Mouse (Mus musculus) heart, embryonic 10.5 days (tissue): Measurements from ENCODE around the gene 4930502E18Rik. TPM values are rescaled to one million over a fixed set of nuclear protein-coding genes. Genes with fewer than 3 reads are reported as not detected.
"Not testable (repeated sequence)": the region's sequence is repeated elsewhere in the genome, so short reads cannot be mapped to it uniquely, and the experiment has no call there.

Source experiments
- DNase-seq: peaks from one replicate; pipeline ENCODE4 v3.0.0-alpha.2; 2017; ENCODE audit warnings: low spot score
- H3K27ac ChIP-seq: fragments of 300-500 bp; sonication (generic); 2 replicates; pipeline ENCODE4 v1.5.1; 2016; ENCODE audit warnings: mild to moderate bottlenecking
- H3K27me3 ChIP-seq: fragments of 300-500 bp; sonication (generic); 2 replicates; pipeline ENCODE4 v1.6.1; 2016; ENCODE audit warnings: mild to moderate bottlenecking; ENCODE audit not compliant: poor library complexity, insufficient read depth, severe bottlenecking
- H3K36me3 ChIP-seq: fragments of 300-500 bp; sonication (generic); 2 replicates; pipeline ENCODE4 v1.6.1; 2016; ENCODE audit warnings: mild to moderate bottlenecking, moderate library complexity
- H3K4me1 ChIP-seq: fragments of 300-500 bp; sonication (generic); 2 replicates; pipeline ENCODE4 v1.6.1; 2016; ENCODE audit warnings: mild to moderate bottlenecking
- H3K4me3 ChIP-seq: fragments of 300-500 bp; sonication (generic); 2 replicates; pipeline ENCODE4 v1.5.1; 2016; ENCODE audit warnings: mild to moderate bottlenecking, moderate library complexity
- H3K9me3 ChIP-seq: fragments of 300-500 bp; sonication (generic); 2 replicates; pipeline ENCODE4 v1.6.1; 2016; ENCODE audit warnings: mild to moderate bottlenecking, moderate library complexity
- WGBS: fragments of 180-500 bp; shearing (Covaris S2); methylation state at CpG from one replicate; pipeline ENCODE4 v1.1.7; 2016; 5-methylcytosine and 5-hydroxymethylcytosine counted together
- polyA plus RNA-seq: library from polyadenylated mRNA; unstranded; fragments of >200 nt; fragmentation: Nextera tagmentation; extraction: Ambion mirVana; gene quantifications from 2 replicates; pipeline ENCODE4 v1.2.1, GENCODE M21; 2016

Gene 4930502E18Rik
- 0.48 and 0.80 TPM in 2 replicates for polyA plus RNA-seq

- 74% methylated on average over 11 of the region's 11 CpGs for WGBS
- no peaks in the 10 kb centered on the region for H3K9me3 ChIP-seq
- H3K4me1 ChIP-seq, result no peaks in the 10 kb centered on the region
- H3K27ac ChIP-seq, result no peak within 1 kb of the TSS
- no peak for DNase-seq
- H3K36me3 ChIP-seq, result no peaks in the 10 kb centered on the region
- no peaks in the 10 kb centered on the region for H3K27me3 ChIP-seq
- H3K4me3 ChIP-seq, result no peak within 1 kb of the TSS
Observed at GRCm38 (mm10) chrX:53724596-53724995, at the start of gene 4930502E18Rik. TSS of gene 4930502E18Rik (plus strand) at chrX:53724826.

GRCm38 (mm10) chrX:53676943-53677342 is 47.7 kb upstream of the 4930502E18Rik start:
- 22% methylated on average over 2 of the region's 2 CpGs for WGBS
- not testable (repeated sequence) for DNase-seq, H3K4me3 ChIP-seq

GRCm38 (mm10) chrX:53682650-53683049 is 42.0 kb upstream of the 4930502E18Rik start:
- H3K4me1 ChIP-seq, H3K4me3 ChIP-seq, H3K27ac ChIP-seq, H3K27me3 ChIP-seq, DNase-seq, H3K36me3 ChIP-seq, H3K9me3 ChIP-seq: not testable (repeated sequence)
- 52% methylated on average over 2 of the region's 3 CpGs for WGBS

More at GRCm38 (mm10) chrX:53676943-53677342, 47.7 kb upstream of the 4930502E18Rik start:
- not testable (repeated sequence) for H3K9me3 ChIP-seq, H3K36me3 ChIP-seq, H3K27ac ChIP-seq, H3K4me1 ChIP-seq, H3K27me3 ChIP-seq

- not testable (repeated sequence) for H3K4me3 ChIP-seq, H3K9me3 ChIP-seq, DNase-seq, H3K4me1 ChIP-seq, H3K36me3 ChIP-seq, H3K27me3 ChIP-seq, H3K27ac ChIP-seq
- WGBS, result 70% methylated on average over 2 of the region's 4 CpGs
Observed at GRCm38 (mm10) chrX:53684676-53685075, 40.0 kb upstream of the 4930502E18Rik start.

- H3K36me3 ChIP-seq, result no peaks in the 10 kb centered on the region
- no peaks in the 10 kb centered on the region for H3K4me1 ChIP-seq
- no peaks in the 10 kb centered on the region for H3K9me3 ChIP-seq
- no peaks in the 10 kb centered on the region for H3K27me3 ChIP-seq
- DNase-seq, result no peak
- WGBS, result 40% methylated on average over 2 of the region's 2 CpGs
- no peak overlapping the region for H3K4me3 ChIP-seq
- H3K27ac ChIP-seq, result no peak overlapping the region
Observed at GRCm38 (mm10) chrX:53692065-53692464, 32.6 kb upstream of the 4930502E18Rik start.

GRCm38 (mm10) chrX:53693141-53693540 is 31.5 kb upstream of the 4930502E18Rik start:
- H3K36me3 ChIP-seq, result no peaks in the 10 kb centered on the region
- no peak overlapping the region for H3K4me3 ChIP-seq
- H3K27ac ChIP-seq, result no peak overlapping the region
- WGBS, result 64% methylated on average over 2 of the region's 2 CpGs
- no peaks in the 10 kb centered on the region for H3K4me1 ChIP-seq
- H3K9me3 ChIP-seq, result no peaks in the 10 kb centered on the region
- no peaks in the 10 kb centered on the region for H3K27me3 ChIP-seq
- DNase-seq, result no peak

GRCm38 (mm10) chrX:53694008-53694777 is 30.4 kb upstream of the 4930502E18Rik start:
- Histone ChIP-seq H3K4me1 (no peaks in the 10 kb centered on the region), H3K4me3 (no peak overlapping the region), H3K27me3 (no peaks in the 10 kb centered on the region), H3K36me3 (no peaks in the 10 kb centered on the region), H3K9me3 (no peaks in the 10 kb centered on the region), H3K27ac (no peak overlapping the region)
- 76% methylated on average over 9 of the region's 9 CpGs for WGBS
- no peak for DNase-seq

- 83% methylated on average over 2 of the region's 2 CpGs for WGBS
- Histone ChIP-seq H3K4me1 (no peaks in the 10 kb centered on the region), H3K36me3 (no peaks in the 10 kb centered on the region), H3K4me3 (no peak overlapping the region), H3K27me3 (no peaks in the 10 kb centered on the region), H3K27ac (no peak overlapping the region), H3K9me3 (no peaks in the 10 kb centered on the region)
- DNase-seq, result no peak
Observed at GRCm38 (mm10) chrX:53699225-53699624, 25.4 kb upstream of the 4930502E18Rik start.

GRCm38 (mm10) chrX:53702673-53703072 is 22.0 kb upstream of the 4930502E18Rik start:
- H3K4me1 ChIP-seq, result no peaks in the 10 kb centered on the region
- WGBS, result 63% methylated on average over 3 of the region's 3 CpGs
- H3K9me3 ChIP-seq, result no peaks in the 10 kb centered on the region
- H3K27me3 ChIP-seq, result no peaks in the 10 kb centered on the region
- H3K36me3 ChIP-seq, result no peaks in the 10 kb centered on the region
- no peak for DNase-seq
- H3K27ac ChIP-seq, result no peak overlapping the region
- H3K4me3 ChIP-seq, result no peak overlapping the region

GRCm38 (mm10) chrX:53715942-53716322 is 8.7 kb upstream of the 4930502E18Rik start:
- DNase-seq, result no peak
- no peaks in the 10 kb centered on the region for H3K4me1 ChIP-seq
- H3K36me3 ChIP-seq, result no peaks in the 10 kb centered on the region
- peak overlapping the region; percentile 64; the same call in 1 of the 2 replicates for H3K27ac ChIP-seq
- peak overlapping the region; percentile 47 for H3K4me3 ChIP-seq
- no peaks in the 10 kb centered on the region for H3K27me3 ChIP-seq
- no peaks in the 10 kb centered on the region for H3K9me3 ChIP-seq
- WGBS, result 23% methylated on average over 2 of the region's 2 CpGs

GRCm38 (mm10) chrX:53716323-53717182 is 8.1 kb upstream of the 4930502E18Rik start:
- peak overlapping the region; percentile 64; the same call in 1 of the 2 replicates for H3K27ac ChIP-seq

GRCm38 (mm10) chrX:53728967-53729366 is 4.3 kb downstream of the 4930502E18Rik start:
- H3K4me3 ChIP-seq, result no peak overlapping the region
- no peaks in the 10 kb centered on the region for H3K27me3 ChIP-seq
- DNase-seq, result no peak
- 80% methylated on average over 2 of the region's 2 CpGs for WGBS
- no peaks in the 10 kb centered on the region for H3K4me1 ChIP-seq
- no peaks in the 10 kb centered on the region for H3K36me3 ChIP-seq
- no peaks in the 10 kb centered on the region for H3K9me3 ChIP-seq
- no peak overlapping the region for H3K27ac ChIP-seq

More at GRCm38 (mm10) chrX:53716323-53717182, 8.1 kb upstream of the 4930502E18Rik start:
- Histone ChIP-seq H3K4me3 (peak overlapping the region; percentile 47), H3K9me3 (no peaks in the 10 kb centered on the region), H3K36me3 (no peaks in the 10 kb centered on the region), H3K27me3 (no peaks in the 10 kb centered on the region), H3K4me1 (no peaks in the 10 kb centered on the region)
- DNase-seq, result no peak
- 17% methylated on average over 49 of the region's 49 CpGs for WGBS

- no peak for DNase-seq
- Histone ChIP-seq H3K27me3 (no peaks in the 10 kb centered on the region), H3K9me3 (peaks cover 14% of the 10 kb centered on the region), H3K4me3 (no peak overlapping the region), H3K27ac (no peak overlapping the region), H3K36me3 (no peaks in the 10 kb centered on the region), H3K4me1 (no peaks in the 10 kb centered on the region)
- WGBS, result 85% methylated on average over 1 of the region's 1 CpGs
Observed at GRCm38 (mm10) chrX:53752851-53753250, 28.2 kb downstream of the 4930502E18Rik start.
